Mouse (Mus musculus) megakaryocyte, embryonic 14.5 days (primary cell): ENCODE measurements around the gene Mcl1.
A peak's percentile ranks its signal among the peaks of the same experiment; 100 is the strongest.

Source experiments
- FLI1 ChIP-seq: IDR thresholded peaks from 2 replicates; pipeline ENCODE4 v1.6.1; 2012; ENCODE audit warnings: low read length, inconsistent platforms, mixed read lengths
- GATA1 ChIP-seq: IDR thresholded peaks from 3 replicates; pipeline ENCODE4 v1.6.1; 2012; ENCODE audit warnings: mixed read lengths, low read length, inconsistent platforms, borderline replicate concordance

DNA sequence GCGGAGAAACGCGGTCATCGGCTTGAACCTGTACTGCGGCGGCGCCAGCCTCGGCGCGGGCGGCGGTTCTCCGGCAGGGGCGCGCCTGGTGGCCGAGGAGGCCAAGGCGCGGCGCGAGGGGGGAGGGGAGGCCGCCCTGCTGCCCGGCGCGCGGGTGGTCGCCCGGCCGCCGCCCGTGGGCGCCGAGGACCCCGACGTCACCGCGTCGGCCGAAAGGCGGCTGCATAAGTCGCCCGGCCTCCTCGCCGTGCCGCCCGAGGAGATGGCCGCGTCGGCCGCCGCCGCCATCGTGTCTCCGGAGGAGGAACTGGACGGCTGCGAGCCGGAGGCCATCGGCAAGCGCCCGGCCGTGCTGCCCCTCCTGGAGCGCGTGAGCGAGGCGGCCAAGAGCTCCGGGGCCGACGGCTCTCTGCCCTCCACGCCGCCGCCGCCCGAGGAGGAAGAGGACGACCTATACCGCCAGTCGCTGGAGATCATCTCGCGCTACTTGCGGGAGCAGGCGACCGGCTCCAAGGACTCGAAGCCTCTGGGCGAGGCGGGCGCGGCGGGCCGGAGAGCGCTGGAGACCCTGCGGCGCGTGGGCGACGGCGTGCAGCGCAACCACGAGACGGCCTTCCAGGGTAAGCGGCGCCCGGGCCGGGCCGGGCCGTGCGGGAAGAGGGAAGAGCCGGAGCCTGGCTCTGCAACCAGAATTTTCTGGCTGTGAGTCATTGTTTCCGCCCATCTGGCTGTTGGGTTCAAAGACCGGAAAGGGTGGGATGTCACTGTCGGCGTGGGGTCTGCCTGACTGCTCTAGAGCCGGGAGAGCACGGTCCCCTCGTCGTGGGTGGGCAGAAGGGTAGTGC, 502 bp downstream of the Mcl1 start:
- TF ChIP-seq GATA1 (no peak), FLI1 (peak; percentile 45; the same call in 1 of the 2 replicates)
